Mouse (Mus musculus) embryonic facial prominence, embryonic 11.5 days (tissue): ENCODE results near the gene Asic2. TPM values are rescaled to one million over a fixed set of nuclear protein-coding genes. Genes with fewer than 3 reads are reported as not detected.

Experiments
- ATAC-seq: fragments of 200-750 bp; cut with Nextera tagmentation; replicated peaks from 2 replicates; pipeline ENCODE4 v1.8.0; 2017; ENCODE audit warnings: low read depth; ENCODE audit not compliant: insufficient number of reproducible peaks, low FRiP score, low TSS enrichment
- DNase-seq: peaks from one replicate; pipeline ENCODE4 v3.0.0-alpha.2; 2015; ENCODE audit warnings: low spot score
- H3K27ac ChIP-seq: fragments of 300-500 bp; sonication (generic); replicated peaks from 2 replicates; pipeline ENCODE4 v1.5.1; 2014; ENCODE audit warnings: mild to moderate bottlenecking, low read depth, low read length, control low read depth
- H3K27me3 ChIP-seq: fragments of 300-500 bp; sonication (generic); 2 replicates; pipeline ENCODE4 v1.6.1; 2014; ENCODE audit warnings: mild to moderate bottlenecking, low read length, moderate library complexity, mixed read lengths; ENCODE audit not compliant: control insufficient read depth, insufficient read depth
- H3K36me3 ChIP-seq: fragments of 300-500 bp; sonication (generic); replicated peaks from 2 replicates; pipeline ENCODE4 v1.6.1; 2014; ENCODE audit warnings: low read depth, mild to moderate bottlenecking, low read length, moderate library complexity, mixed read lengths; ENCODE audit not compliant: control insufficient read depth, insufficient read depth
- H3K4me1 ChIP-seq: fragments of 300-500 bp; sonication (generic); 2 replicates; pipeline ENCODE4 v1.6.1; 2014; ENCODE audit warnings: low read length, mixed read lengths; ENCODE audit not compliant: control insufficient read depth, insufficient read depth
- H3K4me2 ChIP-seq: fragments of 300-500 bp; sonication (generic); 2 replicates; pipeline ENCODE4 v1.6.1; 2014; ENCODE audit warnings: low read depth, mild to moderate bottlenecking, control low read depth, low read length, moderate library complexity
- H3K4me3 ChIP-seq: fragments of 300-500 bp; sonication (generic); 2 replicates; pipeline ENCODE4 v1.5.1; 2014; ENCODE audit warnings: low read depth, low read length, control low read depth
- H3K9ac ChIP-seq: fragments of 300-500 bp; sonication (generic); replicated peaks from 2 replicates; pipeline ENCODE4 v1.6.1; 2014; ENCODE audit warnings: mild to moderate bottlenecking, control low read depth, low read length
- H3K9me3 ChIP-seq: fragments of 300-500 bp; sonication (generic); replicated peaks from 2 replicates; pipeline ENCODE4 v1.6.1; 2016; ENCODE audit warnings: mild to moderate bottlenecking, low read length, inconsistent platforms, mixed read lengths; ENCODE audit not compliant: control insufficient read depth
- WGBS: fragments of 180-500 bp; shearing (Covaris S2); extraction: QIAGEN DNeasy Blood & Tissue Kit; methylation state at CpG from one replicate; pipeline ENCODE4 v1.1.7; 2014; 5-methylcytosine and 5-hydroxymethylcytosine counted together
- polyA plus RNA-seq: library from polyadenylated mRNA; unstranded; fragments of >200 nt; fragmentation: Nextera tagmentation; extraction: Ambion mirVana; gene quantifications from 2 replicates; pipeline ENCODE4 v1.2.1, GENCODE M21; 2014

Asic2 gene
- polyA plus RNA-seq, 1 experiment from 2014 or later = 0.46 TPM

DNA sequence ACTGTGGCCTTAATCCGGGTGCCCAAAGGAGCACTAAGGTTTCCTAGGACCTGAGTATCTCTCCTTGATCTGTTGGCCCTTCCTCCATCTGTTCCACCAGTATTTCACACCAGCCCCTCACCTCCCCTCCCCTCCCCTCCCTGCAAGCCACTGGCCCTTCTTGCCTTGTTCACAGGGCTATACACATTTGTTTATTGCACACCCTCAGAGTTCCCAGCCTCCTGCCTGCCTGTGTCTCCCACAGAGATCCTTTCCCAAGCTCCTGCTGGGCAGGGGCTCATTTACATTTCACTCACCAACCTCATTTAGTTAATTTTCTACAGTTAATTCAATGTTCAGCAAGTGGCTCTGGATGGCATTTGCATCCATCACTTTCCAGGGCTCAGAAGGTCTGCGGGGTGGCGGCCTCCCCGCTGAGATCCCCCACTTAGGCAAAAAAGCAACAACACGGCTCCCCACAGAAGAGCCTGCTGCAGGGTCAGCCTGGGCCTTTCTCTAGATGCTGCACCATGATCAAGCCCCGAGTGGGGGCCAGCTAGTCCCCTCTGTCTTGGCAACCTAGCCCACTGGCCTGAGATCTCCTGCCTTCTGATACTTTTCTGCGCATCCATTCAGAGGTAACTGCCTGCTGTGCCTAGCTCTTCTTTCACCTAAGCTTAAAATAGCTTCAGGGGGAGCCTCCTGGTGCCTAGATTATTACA lies 196.9 kb downstream of the Asic2 start:
- Histone ChIP-seq H3K9ac (no peak overlapping the region), H3K4me2 (no peak overlapping the region), H3K4me1 (no peaks in the 10 kb centered on the region), H3K9me3 (no peaks in the 10 kb centered on the region), H3K36me3 (no peaks in the 10 kb centered on the region), H3K27ac (no peak overlapping the region), H3K27me3 (no peaks in the 10 kb centered on the region), H3K4me3 (no peak overlapping the region)
- DNase-seq = no peak
- ATAC-seq = no peak
- WGBS = 13% methylated on average over 7 of the region's 7 CpGs

DNA sequence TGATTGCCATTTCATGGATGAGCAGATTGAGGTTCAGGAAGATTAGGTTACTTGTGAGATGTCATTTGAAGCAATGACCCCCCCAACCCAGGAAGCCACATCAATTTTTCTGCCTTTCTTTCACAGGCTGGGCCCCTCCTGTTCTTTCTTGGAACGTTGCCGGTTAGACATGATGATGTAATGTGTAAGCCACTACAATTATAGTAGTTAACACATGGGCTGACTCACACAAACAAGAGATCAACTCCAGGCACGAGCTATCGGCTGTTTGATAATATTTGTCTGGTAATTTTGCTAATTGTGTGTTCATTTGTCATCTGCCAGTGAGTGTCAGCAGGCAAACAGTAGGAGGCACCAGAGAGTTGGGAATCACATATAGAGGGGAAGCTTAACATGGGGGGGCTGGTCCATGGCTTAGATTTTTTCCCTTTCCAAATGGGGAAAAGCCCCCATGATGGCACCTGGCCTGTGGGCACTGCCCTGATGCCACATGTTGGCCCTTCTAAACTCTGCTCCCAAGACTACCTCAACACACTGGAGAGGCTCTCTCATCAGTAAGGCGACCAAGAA lies 198.5 kb downstream of the Asic2 start:
- Histone ChIP-seq H3K9me3 (no peaks in the 10 kb centered on the region), H3K9ac (no peak overlapping the region), H3K27ac (no peak overlapping the region), H3K27me3 (no peaks in the 10 kb centered on the region), H3K4me2 (no peak overlapping the region), H3K4me1 (no peaks in the 10 kb centered on the region), H3K36me3 (no peaks in the 10 kb centered on the region), H3K4me3 (no peak overlapping the region)
- WGBS = 64% methylated on average over 5 of the region's 5 CpGs
- DNase-seq (no peak), ATAC-seq (no peak)

DNA sequence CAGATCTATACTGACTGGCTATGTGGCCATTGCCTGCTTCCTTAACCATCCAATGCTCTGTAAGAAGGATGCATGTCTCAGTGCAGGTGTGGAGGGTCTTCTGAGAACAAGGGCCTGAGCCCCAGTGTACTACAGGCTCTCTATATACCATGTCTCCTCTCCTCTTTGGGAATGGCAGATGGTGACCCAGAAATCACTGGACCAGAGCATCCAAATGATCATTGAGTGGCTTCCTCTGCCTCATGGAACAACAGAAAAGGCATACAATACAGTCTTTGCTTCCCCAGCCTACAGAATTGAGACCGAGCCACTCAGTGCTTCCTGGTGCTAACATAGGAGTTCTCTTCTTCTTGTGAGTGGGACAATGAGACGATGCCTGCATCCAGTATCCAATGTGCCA lies 200.0 kb downstream of the Asic2 start:
- Histone ChIP-seq H3K36me3 (no peaks in the 10 kb centered on the region), H3K9ac (no peak overlapping the region), H3K4me2 (no peak overlapping the region), H3K27me3 (no peaks in the 10 kb centered on the region), H3K4me3 (no peak overlapping the region), H3K4me1 (no peaks in the 10 kb centered on the region), H3K9me3 (no peaks in the 10 kb centered on the region), H3K27ac (no peak overlapping the region)
- ATAC-seq (no peak), DNase-seq (no peak)
- 85% methylated on average over 2 of the region's 2 CpGs for WGBS

DNA sequence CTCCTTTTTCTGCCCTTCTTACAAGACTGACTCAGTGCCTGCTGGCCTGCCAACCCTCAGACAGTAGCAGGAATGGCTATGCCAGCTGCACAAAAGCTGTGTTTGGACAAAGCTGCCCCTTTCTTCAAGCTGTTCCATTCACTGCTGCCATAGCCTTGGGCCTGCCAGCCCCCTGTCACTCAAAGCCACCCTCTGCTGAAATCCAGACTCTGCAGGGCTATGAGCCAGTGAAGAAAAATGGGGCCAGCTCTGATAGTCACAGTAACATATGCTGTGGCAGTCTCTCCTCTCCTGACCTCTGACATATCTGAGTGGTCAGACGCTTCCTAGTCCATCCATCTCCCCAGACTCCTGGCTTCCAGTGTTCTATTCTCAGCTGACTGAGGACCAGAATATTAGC lies 200.5 kb downstream of the Asic2 start:
- Histone ChIP-seq H3K27me3 (no peaks in the 10 kb centered on the region), H3K4me2 (no peak overlapping the region), H3K27ac (no peak overlapping the region), H3K36me3 (no peaks in the 10 kb centered on the region), H3K4me3 (no peak overlapping the region), H3K4me1 (no peaks in the 10 kb centered on the region), H3K9me3 (no peaks in the 10 kb centered on the region), H3K9ac (no peak overlapping the region)
- ATAC-seq (no peak), DNase-seq (no peak)
- WGBS = 11% methylated on average over 1 of the region's 1 CpGs

DNA sequence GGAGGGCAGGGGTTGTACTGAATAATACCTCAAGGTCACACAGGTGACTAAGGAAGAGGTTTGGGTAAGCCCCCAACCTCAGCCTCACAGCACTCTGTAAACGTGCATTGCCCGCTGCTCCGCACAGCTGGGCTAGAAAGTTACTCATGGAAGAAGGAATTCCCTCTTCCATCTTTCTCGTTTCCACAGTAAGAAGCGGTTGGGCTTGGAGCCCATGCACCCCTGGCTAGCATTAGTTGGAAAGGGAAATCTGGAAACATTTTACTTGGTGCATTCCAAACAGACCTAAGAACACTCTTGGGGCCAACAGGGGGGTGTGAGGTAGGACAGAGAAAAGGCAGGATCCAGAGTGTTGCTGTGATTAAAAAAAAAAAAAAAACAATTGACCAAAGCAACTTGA lies 203.0 kb downstream of the Asic2 start:
- Histone ChIP-seq H3K9me3 (no peaks in the 10 kb centered on the region), H3K27me3 (no peaks in the 10 kb centered on the region), H3K4me2 (no peak overlapping the region), H3K4me1 (no peaks in the 10 kb centered on the region), H3K27ac (no peak overlapping the region), H3K4me3 (no peak overlapping the region), H3K36me3 (no peaks in the 10 kb centered on the region), H3K9ac (no peak overlapping the region)
- 59% methylated on average over 5 of the region's 5 CpGs for WGBS
- ATAC-seq = no peak
- peak; percentile 9 for DNase-seq

DNA sequence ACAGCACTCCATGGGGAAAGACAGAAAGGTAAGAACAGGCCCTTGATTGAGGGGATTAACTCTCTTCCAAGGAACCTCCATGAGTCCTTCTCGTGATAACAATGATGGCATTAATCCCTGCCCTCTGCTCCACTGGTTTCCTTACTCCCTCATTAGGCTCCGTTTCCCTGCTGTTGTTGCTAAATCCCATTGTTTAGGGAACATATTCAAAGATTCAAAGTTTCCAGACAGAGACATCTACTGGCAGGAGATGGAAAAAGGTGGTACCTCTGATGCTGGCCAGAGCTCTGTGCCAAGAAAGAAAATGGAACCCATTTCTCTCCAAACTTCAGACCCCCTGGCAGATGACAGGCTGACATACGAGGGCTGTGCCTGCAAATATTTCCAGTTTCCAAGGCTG lies 203.5 kb downstream of the Asic2 start:
- Histone ChIP-seq H3K4me1 (no peaks in the 10 kb centered on the region), H3K9ac (no peak overlapping the region), H3K27ac (no peak overlapping the region), H3K4me2 (no peak overlapping the region), H3K36me3 (no peaks in the 10 kb centered on the region), H3K27me3 (no peaks in the 10 kb centered on the region), H3K9me3 (no peaks in the 10 kb centered on the region), H3K4me3 (no peak overlapping the region)
- peak; percentile 11 for DNase-seq
- ATAC-seq = no peak
- WGBS = 19% methylated on average over 3 of the region's 3 CpGs

DNA sequence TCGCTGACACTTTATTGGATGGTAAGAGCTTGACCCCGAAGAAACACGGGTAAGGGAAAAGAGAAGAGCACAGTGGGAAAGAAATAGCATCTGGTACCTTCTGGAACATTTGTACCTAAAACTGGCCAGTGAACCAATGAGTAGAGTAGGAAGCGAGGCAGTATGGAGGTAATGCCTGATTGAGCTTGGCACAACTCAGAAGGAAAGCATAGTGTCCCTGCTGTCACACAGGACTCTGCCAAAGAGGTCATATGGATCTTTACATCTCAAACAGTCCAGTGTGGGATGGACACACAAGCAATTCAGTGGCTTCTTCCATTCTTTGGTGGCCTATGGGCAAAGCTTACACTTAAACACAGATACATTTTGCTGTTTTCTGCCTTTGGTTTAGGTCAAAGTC lies 211.0 kb downstream of the Asic2 start:
- Histone ChIP-seq H3K4me2 (no peak overlapping the region), H3K27ac (no peak overlapping the region), H3K4me1 (no peaks in the 10 kb centered on the region), H3K9ac (no peak overlapping the region), H3K9me3 (no peaks in the 10 kb centered on the region), H3K4me3 (no peak overlapping the region), H3K27me3 (no peaks in the 10 kb centered on the region), H3K36me3 (no peaks in the 10 kb centered on the region)
- DNase-seq (no peak), ATAC-seq (no peak)
- WGBS = 78% methylated on average over 4 of the region's 4 CpGs

DNA sequence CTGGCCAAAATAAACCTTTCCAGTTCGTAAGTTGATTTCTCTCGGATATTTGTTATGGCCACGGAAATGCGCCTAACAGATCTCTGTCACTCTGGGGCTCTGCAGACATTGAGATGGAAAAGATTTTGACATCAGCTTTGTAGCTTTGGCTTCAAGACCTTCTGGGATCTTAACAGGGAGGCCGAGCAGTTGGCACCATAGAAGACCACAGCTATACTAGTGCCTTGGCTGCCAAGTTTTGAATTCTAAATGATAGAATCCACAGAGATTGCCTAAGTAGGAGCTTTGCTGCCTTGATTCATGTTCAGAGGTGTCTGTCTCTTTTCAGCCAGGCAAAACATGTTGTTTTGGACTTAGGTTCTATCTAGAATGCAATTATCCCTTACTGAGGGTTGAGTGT lies 217.4 kb downstream of the Asic2 start:
- Histone ChIP-seq H3K27me3 (no peaks in the 10 kb centered on the region), H3K36me3 (no peaks in the 10 kb centered on the region)
- 91% methylated on average over 5 of the region's 5 CpGs for WGBS

More for the DNA sequence above, 217.4 kb downstream of the Asic2 start:
- Histone ChIP-seq H3K4me2 (no peak overlapping the region), H3K27ac (no peak overlapping the region), H3K9ac (no peak overlapping the region), H3K4me1 (no peaks in the 10 kb centered on the region), H3K9me3 (no peaks in the 10 kb centered on the region), H3K4me3 (no peak overlapping the region)
- DNase-seq (no peak), ATAC-seq (no peak)
